Mouse (Mus musculus) kidney, postnatal 14 days (tissue): ENCODE data around the gene Cers3.

Source experiments
- DNase-seq: peaks from one replicate; pipeline ENCODE4 v3.0.0; 2022; ENCODE audit warnings: mixed read lengths

Gene Cers3

GRCm38 (mm10) chr7:66743377-66743781 is at the start of gene Cers3:
Gene Cers3, plus strand, starts transcription at chr7:66743504.
- DNase-seq, result no peak

GRCm38 (mm10) chr7:66694467-66694866 is 48.8 kb upstream of the Cers3 start:
- DNase-seq, result peak; percentile 9

DNA sequence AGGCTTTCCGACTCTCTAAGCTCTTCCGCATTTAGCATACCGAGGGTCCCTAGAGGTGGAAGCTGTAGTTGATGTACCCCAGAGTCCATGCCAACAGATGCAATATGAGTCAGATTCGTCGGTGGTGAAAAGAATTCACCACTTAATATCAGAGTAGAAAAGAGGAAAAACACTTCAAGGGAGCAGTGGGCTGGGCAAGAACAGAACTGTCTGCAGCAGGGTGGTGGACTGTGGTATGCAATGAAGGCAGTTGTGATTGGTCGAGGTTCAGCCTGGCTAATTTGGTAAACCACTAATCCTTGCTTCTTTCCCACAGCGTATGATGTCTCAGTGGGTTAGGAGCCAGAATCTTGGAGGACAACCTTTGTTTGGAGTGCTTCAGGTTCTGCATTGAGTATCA is 40.6 kb upstream of the Cers3 start:
- DNase-seq, result no peak

DNA sequence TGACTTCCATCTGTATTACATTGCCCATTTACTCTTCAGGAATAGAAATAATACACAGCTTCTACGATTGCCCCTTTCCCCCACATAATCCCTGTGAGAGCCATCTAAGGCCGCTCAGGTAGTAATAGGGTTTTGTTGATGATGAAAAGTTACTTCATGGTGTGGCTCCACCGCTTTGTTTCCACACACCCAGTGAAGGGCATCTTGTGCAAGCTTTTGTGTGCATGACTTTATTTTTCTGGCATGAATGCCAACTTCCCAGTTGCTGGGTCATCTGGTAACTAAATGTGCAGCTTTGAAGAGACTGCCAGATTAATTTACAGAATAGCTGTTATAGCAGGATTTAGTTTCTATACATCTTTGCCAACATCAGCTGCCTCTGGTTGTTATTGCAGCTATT is 38.7 kb upstream of the Cers3 start:
- no peak for DNase-seq

DNA sequence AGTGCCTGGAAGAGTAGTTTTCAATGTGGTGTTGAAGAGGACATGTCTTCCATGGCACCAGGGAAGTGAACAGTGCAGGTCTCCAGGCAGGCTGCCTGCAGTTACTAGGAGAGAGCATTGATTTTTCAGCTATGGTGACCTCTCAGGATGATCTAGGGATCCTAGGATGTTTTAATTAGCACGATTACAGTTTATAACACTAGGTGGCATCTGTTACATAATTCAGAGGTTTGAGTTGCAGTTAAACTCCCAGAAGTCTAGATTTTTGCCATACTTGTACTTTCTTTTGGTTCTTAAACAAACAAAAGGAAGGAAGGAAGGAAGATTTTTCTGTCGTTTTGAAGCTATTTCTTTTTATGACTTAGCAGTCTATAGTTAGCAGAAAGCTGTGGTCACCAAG is 32.1 kb upstream of the Cers3 start:
- no peak for DNase-seq

GRCm38 (mm10) chr7:66724514-66724913 is 18.8 kb upstream of the Cers3 start:
- no peak for DNase-seq

DNA sequence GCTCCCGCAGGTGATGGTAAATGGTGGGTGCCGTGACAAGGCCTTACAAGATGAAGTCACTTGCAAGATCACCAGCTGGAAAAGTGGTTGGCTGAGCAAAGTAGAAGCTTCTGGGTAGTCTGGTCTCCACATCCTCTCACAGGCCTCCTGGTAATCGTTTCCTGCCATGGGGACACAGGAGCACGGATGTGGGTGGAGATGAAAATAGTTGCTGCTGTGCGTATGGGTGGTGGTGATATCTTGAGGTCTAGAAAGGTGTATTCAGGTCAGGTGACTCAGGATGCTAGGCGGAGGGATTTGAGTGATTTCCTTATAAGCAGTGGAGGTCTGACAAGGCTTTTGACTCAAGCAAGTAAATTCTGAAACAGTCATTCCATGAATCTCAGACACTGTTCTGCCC is 18.4 kb upstream of the Cers3 start:
- DNase-seq, result no peak

- DNase-seq, result no peak
Observed at GRCm38 (mm10) chr7:66728072-66728471, 15.2 kb upstream of the Cers3 start.

GRCm38 (mm10) chr7:66729232-66729631 is 14.1 kb upstream of the Cers3 start:
- DNase-seq, result no peak

DNA sequence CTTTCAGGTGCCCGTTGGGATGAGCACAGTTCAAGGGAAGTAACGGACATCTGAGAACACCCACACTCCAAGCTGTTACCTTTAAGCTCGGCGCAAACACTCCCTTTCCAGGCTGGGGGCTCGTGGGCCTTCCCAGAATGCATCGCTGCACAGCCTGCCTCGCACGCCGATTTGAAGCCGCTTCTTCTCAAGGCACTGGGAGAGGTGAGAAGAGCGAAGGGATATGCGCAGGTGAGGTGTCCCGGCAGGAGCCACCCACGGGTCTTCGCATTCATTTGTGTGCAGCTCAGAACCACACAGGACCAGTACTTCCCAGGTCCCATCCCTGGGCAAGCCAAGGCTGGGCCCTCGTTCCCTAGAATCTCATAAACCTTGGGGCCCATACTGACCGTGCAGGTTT is 9.9 kb upstream of the Cers3 start:
- DNase-seq, result no peak

DNA sequence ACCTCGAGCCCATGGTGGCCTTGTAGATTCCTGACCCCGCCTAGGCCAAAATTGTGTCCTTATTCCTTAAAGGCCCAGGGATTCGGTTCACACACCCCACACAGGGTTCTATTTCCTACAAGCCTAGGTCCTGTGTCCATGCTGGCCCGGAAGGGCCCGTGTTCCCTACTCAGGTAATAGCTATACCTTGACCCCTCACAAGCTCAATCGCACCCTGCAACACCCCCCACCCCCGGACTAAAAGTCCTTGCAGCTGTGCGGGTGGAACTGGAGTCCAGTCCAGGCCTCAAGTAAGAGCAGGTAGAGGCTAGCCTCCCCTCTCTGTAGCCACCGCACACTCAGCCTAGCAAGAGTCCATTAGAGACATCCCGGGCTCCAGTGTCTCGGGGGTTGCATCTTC is 9.4 kb upstream of the Cers3 start:
- no peak for DNase-seq

- DNase-seq, result no peak
Observed at GRCm38 (mm10) chr7:66734466-66734865, 8.8 kb upstream of the Cers3 start.

DNA sequence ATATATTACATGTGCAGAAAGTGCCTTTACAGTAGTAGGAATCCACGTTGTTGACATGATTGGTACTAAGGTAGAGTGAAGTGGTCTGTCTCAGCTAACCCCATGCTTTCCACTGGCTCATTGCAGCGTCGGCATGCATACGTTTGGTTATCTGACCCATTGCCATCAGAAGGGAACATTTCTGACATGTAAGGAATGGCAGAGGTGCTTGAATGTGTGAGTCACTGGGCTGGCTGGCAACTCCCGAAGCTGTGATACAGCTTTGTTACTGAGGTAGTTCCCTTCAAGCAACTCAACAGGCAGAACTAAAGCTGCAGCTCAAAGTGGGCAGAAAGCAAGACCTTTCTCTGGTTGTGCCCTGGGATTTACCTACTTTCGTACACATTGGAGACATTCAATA is 8.3 kb upstream of the Cers3 start:
- no peak for DNase-seq

DNA sequence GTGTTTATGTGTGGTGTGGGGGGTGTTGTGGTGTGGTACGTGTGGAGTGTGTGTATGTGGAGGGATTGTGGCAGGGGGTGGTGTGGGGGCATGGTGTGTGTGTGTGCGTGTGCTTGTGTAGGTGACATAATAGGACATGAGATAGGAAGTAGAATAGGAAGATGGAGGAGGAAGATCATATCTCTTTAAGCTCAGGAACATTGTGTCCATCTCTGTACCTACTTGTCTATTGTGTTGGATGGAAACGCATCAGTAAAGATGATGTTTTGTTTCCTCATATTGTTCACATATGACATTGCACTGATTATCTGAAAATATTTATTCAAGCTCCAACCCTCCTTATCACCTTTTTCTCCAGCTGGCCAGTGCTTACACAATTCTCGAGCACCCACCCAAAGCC is 5.9 kb upstream of the Cers3 start:
- DNase-seq, result no peak

DNA sequence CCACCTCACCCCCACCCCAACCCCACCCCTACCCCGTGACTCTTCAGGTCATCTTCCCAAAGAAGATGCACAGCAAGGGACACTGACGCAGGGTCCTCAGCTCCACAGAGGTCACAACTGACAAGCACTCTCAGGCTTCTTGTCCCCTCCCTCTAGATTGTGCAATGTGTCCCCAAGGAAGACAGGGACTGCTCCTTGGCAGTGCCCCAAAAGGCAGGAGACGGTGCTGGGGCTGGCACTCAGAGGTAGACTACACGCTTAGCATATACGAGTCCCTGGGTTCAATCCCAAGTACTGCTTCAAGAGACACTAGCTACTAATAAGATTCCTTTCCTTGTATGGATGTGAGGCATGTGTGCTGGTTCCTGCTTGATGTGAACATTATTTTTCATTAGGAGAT is 2.3 kb upstream of the Cers3 start:
- DNase-seq, result no peak

DNA sequence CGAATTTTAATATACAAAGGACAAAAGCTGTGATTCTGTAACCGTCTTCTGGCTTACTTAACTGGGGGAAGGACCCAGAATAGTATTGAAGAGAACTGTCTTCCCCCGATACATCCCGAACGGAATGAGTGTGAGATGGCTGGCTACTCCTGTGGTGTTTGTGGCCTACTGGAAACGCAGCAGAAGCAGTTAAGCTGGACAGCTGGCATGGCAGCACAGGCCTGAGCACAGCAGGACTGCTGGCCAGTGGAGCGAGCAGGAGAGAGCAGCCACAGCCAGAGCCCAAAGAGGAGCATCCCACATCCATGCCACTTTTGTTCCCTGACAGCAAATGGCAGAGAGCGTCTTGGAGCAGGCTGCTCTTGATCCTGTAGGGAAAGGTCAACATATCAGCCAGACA is 1.9 kb upstream of the Cers3 start:
- DNase-seq, result no peak

GRCm38 (mm10) chr7:66746972-66747371 is 3.7 kb downstream of the Cers3 start:
- no peak for DNase-seq

- no peak for DNase-seq
Observed at GRCm38 (mm10) chr7:66749998-66750397, 6.7 kb downstream of the Cers3 start.

- DNase-seq, result no peak
Observed at GRCm38 (mm10) chr7:66753816-66754215, 10.5 kb downstream of the Cers3 start.

- no peak for DNase-seq
Observed at GRCm38 (mm10) chr7:66755611-66756010, 12.3 kb downstream of the Cers3 start.

GRCm38 (mm10) chr7:66769902-66770301 is 26.6 kb downstream of the Cers3 start:
- no peak for DNase-seq

DNA sequence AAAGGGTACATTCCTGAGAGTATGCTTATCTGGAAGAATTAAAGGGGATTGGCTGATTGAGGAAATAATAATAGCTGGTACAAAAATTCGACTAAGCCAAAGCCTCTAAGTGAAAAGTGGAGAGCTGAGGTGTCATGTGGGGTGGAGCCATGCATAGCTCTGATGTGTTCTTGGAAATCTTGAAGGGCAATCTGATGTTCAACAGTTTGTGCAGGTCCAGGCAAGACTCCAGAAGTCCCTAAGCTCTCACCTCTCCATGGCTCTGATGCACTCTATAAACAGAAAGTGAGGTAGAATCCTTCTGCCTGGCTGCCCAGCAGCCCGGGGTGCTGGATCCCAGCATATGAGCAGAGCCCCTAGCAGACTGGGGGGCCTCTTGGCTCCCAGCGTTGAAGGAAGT is 27.4 kb downstream of the Cers3 start:
- DNase-seq, result no peak

DNA sequence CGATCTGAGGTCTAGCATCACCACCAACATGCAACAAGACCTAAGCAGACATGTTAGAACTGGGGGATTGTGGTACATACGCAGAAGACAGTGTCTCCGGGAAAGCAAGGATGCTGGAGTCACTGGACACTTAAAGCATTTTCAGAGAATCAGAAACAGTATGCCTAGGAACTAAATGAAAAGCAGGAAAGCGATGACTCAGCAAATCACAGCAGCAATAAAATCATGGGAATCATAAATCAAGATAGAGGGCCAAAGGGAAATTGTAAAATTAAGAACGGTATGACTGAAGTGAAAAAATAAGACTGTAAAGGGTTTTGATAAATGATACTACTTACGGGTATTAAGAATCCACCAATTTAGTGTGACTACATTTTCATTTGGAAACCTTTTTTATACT is 27.9 kb downstream of the Cers3 start:
- DNase-seq, result no peak

GRCm38 (mm10) chr7:66779411-66779810 is 36.1 kb downstream of the Cers3 start:
- no peak for DNase-seq

- DNase-seq, result peak; percentile 72
Observed at GRCm38 (mm10) chr7:66779944-66780942, 36.9 kb downstream of the Cers3 start.
